Mouse (Mus musculus): ENCODE measurements at regions not wholly inside any gene's neighbourhood (a gene's known extent, or its start where the extent isn't known, plus 50 kb on each side); places are given as distances from the start of the nearest gene placed in this dataset.

DNA sequence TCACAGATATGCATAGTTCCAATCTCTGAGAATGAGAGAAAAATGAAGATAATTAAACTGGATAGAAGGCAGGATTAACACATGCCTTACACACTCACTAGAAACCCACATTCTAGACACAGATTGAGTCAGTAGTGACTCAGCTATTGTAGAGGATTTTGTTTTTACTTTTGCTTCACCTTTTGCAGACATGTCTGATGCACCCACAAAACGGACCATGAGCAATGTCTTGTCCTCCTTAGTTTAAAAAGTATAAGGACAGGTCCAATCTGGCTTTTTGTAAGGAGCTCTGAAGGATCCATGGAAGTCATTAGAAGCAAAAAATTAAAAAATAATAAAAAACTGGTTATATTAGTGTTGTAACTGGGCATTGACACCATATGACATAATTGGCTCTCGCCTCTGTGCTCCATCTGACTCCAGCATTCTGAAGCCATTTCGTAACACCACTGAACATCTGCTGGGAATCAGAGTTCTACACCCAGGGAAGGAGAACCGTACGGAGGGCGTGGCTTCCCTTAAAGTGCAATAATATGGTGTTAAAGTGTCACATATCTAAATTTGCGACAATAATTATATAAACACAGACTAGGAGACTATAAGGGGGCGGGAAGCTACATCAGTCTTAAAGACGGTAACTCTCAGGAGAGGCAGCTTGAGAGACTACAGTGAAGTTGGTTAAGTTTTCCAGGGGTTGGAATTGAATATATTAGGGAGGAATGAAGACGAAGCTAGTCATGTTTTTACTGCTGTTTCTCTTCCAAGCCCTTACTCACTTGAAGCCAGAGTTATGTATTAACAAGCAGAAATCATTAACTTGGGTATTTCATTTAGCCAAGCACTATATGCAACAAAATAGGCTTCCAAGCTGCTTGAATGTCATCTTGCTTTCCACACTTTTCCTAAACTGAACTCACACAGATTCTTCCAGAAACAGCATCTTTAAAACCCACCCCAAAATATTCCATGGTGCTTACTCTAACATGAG, 558.0 kb downstream of the Ebf1 start:
- no peak for DNase-seq (ENCODE audit: low read depth in 1 of 2, low spot score in 2 of 2)

DNA sequence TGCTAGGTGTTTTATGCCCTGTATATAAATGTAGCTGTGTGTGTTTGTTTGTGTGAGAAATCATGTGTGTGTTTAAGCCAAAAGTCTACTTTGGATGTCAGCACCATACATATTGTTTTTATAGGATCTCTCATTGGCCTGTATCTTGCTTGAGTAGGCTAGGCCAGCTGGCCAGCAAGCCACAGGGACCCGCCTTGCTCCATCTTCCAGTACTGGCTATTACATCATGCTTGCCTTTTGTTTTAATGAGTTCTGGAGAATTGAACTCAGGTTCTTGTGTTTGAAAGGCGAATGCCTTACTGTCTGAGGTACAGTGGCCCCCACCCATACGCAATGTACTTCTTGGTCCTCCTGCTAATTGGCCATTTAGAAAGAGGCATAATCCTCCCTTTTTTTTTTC, 559.9 kb downstream of the Ebf1 start:
- no peak for DNase-seq (ENCODE audit: low read depth in 1 of 2, low spot score in 2 of 2)

DNA sequence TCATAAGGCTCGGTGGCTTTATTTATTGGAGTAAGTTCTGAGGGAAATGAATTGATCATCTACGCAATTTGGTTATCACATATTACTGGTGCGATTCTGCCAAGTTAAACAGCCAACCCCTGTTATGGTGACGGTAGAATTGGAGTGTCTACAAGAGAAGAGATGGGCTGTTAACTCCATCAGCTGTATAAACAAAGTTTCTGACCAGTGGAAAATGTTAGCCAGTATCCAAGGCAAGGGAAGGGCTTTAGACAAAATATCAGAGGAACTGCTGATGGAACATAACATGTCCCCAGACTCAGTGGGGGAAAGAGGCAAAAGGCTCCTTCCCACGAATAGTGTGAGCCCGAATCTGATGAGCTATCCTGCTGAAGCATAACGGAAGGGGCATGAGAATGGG, 560.9 kb downstream of the Ebf1 start:
- DNase-seq (ENCODE audit: low read depth in 1 of 2, low spot score in 2 of 2), result no peak

DNA sequence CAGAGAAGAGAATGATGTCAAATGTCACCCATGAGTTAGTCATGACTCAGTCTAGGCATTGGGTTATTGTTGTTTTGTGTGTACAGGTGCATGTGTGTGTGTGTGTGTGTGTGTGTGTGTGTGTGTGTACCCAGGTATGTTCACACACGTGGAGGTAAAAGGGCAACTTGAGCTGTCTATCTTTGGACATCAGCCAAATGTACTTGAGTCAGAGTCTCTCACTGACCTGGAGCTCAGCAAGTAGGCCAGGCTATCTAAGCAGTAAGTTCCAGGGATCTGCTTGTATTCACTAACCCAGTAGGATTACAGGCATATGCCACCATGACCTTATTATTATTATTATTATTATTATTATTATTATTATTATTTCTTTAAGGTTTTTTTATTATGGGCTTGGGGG, 561.9 kb downstream of the Ebf1 start:
- DNase-seq (ENCODE audit: low read depth in 1 of 2, low spot score in 2 of 2), result no peak

DNA sequence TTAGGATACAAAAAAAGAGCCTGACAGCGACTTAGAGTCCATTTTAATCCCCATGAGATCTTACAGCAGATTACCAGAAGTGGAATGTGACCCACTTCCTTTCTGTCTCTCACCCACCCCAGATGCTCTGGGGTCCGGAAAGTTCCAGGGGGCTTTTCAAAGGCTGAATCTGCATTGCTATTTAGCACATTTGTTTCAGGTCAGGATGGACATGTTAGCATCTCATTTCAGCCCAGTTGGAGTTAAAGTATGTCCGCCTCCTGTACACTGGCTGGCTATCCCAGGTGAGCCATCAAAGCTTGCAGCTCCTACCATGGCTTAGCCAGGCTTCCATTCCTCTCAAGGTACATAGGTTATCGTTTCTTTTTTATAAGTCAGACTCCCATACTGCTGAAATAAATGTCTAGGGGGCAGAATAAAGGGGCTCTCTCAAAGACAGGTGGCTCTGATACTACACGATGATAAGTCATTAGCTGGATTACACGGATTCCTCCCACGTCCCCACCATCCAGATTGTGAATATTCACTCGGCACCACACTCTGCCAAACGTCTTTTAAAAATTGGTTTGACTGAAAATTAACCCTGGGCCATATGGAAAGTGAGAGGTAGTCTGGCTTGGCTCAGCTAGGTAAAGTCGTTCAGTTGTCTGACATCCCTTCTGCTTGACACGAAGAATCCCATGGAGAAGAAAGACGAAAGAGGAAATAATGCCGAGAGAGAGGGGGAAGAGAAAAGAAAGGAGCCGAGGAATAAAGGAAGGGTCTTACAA, 573.7 kb downstream of the Ebf1 start:
- no peak for DNase-seq (ENCODE audit: low read depth in 1 of 2, low spot score in 2 of 2)

DNA sequence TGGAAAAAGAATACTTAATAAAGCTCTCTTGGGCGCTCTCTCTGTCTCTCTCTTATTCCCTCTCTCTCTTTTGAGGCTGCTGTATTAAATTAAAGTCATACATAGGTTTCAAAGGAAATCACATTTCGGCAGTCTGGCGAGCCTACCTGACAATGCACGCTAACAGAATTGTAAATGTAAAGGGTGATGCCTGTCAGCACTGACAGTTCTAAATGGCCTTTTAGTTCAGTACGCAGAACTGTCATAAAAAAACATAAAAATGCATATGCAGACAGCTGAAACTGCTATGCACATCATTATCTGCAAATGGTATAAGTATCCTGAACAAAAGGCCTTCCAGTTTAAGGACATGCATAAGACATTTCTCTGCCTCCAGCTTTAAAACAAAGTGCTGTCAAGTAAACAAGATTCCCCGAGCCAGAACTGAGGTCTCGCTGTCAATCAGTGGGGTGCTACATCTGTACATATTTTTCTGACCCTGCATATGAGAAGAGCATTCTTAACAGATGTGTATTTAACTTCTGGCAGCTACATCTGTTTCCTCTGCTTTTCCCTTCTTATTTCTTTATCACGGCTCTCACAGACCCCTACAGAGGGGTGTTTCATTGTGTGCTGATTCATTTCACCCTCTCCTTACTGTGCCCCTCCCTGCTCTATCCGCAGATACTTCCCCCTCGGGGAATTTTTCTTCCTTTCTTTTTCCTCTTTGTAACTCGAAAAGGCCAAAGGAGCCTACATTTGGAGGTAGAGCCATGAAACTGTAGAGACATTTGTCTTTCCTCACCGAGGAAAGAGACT, 574.5 kb downstream of the Ebf1 start:
- no peak for DNase-seq (ENCODE audit: low read depth in 1 of 2, low spot score in 2 of 2)

DNA sequence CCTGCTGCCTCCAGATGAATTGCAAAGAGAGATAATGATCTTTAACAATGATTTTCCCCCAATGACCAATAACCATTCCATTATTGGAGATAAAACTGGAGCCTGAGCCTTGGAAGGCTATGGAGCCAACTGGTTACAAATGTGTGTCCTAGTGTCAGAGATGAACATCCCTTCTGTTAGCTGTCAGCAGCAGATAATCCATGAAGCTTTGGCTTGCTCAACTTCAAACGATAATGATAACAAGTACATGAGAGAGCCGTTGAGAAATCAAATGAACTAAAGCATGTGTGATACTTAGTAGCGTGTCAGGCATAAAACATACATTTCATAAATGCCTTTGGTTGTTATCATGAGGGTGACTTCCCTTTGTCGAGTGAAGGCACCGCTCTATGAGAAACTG, 576.2 kb downstream of the Ebf1 start:
- no peak for DNase-seq (ENCODE audit: low read depth in 1 of 2, low spot score in 2 of 2)

DNA sequence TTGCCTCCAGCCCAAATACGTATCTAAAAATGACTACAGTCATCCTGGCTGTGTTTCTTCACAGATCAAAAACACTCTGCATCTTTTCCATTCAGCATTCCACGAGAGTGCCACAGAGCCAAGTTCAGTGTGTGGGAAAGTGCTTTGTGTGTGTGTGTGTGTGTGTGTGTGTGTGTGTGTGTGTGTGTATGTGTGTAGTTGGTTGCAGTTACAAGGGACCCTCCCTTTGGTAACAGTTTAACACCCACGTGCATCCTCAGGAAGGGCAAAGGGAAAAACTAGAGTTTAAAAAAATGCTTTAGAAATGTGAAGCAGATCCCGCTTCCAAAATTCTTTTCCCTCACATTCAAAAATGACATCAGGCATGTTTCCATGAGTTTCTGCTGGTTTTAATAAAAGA, 582.4 kb downstream of the Ebf1 start:
- DNase-seq (ENCODE audit: low read depth in 1 of 2, low spot score in 2 of 2), result no peak

DNA sequence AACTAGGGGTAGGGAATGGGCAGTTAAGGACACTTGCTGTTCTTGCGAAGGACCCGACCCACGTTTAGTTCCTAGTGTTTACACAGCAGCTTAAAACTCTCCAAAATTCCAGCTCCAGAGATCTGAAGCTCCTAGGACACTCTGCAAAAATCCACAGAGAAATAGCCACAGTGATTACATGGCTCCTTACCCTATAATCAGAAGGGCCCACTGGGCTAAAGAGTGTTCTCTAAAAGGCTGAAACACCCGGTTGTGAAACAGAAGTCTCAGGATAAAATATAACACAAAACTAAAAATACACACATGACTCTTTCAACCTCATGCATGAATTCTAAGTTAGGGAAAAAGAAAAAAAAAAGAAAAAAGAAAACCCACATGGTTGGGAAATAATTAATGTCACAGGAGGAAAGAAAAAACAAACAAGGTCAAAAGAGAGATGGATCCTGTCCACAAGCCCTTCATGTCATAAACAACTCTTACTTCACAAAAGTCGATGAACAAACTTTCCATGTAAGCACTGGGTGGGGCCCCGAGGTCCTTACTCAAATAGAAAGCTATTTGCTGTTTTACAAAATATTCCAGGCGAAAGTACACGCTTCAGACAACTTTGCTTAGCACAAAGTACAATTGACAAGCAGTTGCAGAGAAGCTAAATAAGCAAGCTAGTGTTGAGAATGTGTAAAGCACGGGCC, 583.7 kb downstream of the Ebf1 start:
- DNase-seq (ENCODE audit: low read depth in 1 of 2, low spot score in 2 of 2), result no peak

DNA sequence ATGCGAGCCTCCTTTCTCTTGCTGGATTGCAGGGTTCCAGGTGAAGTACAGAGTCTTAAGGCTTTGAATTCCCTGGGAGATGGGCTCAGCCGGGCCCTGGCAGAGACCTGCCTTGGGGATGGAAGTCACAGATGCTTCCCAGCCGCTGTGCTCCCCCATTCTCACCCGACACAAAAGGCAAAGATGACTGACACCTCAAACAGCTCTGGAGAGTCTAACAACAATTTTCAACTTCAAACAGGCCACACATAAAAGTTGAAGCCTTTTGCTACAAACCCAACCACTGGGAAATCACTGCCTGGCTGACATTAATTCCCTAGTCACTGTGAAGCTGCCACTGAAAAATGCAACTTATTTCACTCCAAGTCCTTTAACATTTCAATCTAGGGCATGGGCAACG, 586.3 kb downstream of the Ebf1 start:
- no peak for DNase-seq (ENCODE audit: low read depth in 1 of 2, low spot score in 2 of 2)

DNA sequence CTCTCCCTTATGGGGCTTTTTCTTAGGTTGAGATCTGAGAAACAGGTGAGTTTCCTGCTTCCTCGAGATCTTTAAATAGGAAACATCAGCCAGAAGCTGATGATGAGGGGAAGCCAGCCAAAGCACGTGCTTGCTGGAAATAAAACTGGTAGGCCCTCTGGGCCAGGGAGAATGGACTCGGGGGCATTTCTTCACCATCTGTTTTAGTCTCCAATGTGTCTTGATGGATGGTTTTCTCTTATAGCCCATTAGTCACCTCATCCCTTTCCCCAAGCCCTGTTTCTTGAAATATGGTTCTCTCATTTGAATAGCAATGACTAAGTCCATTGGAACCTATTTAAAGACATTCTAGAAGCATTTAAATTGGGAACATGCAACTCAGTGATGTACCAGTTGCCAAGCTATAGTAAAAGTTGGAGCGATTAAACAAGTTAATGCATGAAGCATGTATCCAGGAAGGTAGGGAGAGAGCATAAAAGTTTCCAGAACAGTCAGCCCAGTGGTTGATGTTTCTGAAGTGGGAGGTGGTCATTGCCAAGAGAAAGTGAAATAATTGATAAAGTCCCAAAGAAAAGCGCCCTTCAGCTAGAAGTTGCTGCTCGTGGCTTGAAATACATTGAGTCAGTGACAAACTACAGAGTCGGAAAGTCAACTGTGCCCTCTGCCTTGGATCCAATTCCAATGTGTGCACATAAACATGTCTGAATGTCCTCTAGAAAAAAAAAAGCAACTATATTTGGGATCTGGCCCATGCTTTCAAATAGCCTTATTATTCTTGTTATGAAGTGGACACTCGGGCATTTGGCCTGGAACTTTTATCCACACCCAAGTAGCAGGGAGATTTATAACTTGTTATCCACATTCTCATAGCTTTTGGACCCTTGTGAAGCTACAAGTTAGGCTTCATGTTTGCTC, 589.8 kb downstream of the Ebf1 start:
- no peak for DNase-seq (ENCODE audit: low read depth in 1 of 2, low spot score in 2 of 2)

DNA sequence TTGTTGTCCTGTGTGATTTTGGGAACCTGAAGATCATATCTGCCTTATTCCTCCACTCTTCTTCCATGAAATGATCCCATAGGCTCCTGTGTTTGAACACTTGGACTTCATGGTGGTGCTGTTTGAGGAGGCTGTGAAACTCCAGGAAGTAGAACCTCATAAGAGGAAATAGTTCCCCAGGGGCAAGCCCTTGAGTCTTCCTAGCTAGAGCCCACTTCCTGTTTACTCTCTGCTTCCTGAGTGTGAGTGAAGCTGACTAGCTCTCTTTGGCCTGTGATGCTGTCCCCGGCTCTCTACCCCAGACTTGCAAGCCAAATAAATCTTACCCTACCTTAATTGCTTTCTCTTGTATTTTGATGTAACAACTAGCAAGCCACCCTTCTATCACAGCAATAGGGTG, 597.0 kb downstream of the Ebf1 start:
- no peak for DNase-seq (ENCODE audit: low read depth in 1 of 2, low spot score in 2 of 2)

DNA sequence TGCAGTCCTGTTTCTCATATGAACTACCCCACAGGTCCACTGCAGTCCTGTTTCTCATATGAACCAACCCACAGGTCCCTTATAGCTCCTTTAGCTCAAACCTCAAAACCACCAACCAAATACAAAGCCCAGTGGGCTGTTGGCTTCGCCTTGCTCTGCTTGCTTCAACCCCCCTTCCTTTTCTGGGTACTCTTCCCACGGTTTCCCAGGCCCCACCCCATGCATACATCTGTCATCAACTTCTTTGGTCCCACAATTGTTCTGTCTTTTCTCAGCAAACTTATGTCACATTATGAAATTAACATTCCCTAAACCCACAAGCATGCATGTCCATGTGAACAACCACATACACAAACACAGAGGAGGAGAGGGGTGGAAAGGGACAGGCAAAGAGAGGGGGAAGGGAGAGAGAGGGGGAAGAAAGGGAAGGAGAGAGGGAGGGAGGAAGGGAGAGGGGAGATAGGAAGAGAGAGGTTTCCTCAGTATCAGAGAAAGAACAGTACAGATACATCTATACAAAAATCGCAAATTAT, 599.9 kb downstream of the Ebf1 start:
- no peak for DNase-seq (ENCODE audit: low read depth in 1 of 2, low spot score in 2 of 2)

DNA sequence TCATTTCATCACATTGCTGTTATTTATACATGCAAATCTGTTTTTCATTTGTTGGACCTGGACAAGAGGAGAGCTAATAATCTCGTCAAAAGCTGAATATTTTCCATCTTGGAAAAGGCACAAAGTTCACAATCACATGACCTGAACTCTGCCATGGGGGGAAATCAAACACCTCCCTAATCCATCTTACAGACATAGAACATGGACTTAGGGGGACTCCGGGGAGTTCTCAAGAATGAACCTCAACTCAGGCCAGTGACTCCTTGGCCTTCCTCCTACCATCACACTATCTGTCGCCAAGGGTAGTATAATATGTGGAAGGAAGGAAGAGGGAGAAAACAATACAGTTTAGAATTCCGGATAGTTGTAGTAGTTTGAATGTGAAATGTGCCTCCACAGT, 602.1 kb downstream of the Ebf1 start:
- no peak for DNase-seq (ENCODE audit: low read depth in 1 of 2, low spot score in 2 of 2)

DNA sequence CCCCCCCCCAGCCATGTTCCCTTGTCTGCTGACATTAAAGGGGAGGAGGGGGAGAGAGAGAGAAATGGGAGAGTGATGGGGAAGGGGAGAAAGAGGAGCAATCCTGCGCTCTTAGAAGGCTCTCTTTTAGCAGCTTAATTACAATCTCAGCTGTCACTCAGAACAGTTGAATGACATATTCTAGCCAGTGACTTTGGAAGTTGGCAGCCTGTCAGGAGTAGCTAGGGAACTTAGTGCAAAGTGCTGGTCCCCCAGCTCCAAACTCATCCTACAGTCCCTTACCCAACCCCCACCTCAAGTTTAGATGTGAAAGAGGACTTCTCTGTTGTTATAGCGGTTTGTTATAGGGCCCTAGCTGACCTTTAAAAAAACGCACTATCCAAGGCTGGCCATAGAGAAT, 604.9 kb downstream of the Ebf1 start:
- DNase-seq (ENCODE audit: low read depth in 1 of 2, low spot score in 2 of 2), result no peak

DNA sequence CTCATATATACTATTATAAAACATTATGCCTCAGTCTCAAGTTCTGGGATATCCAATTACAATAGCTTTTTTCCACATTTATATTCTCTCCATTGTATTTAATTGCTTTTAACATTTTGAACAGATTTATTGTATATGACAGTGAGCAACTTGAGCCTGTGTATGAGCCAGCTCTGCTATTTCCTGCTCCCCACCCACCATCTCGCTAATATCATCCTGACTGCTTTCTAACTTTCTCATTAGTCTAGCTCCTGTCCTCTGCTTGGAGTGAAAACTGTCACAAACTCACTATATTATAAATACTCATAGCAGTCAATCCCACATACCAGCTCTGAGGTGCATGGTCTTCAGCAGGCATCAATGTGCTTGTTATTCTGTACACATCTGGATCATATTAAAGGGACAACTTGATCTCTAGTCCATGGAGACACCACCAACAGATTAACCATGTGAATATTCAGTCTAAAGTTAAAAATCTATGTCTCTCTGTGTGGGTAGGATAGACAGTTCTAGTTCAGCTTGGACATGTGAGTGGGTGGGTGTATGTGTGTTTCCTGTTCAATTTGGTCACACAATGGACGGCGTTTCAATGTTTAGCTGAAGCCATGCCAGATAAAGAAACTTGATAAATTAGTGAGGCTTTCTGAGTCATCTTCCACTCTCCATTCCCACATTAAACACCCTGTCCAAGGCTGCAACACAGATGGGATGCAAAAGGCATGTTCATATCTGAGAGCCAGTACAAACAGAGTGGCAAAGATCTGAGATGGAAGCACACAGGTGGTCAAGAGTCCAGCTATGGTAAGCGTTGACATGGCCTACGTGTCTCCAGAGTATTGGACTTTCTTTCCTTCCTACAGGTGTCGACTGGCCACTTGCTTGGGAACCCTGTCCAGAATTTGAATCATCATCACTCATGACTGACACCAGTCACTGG, 616.1 kb upstream of the Clint1 start:
- DNase-seq (ENCODE audit: low read depth in 1 of 2, low spot score in 2 of 2), result no peak

DNA sequence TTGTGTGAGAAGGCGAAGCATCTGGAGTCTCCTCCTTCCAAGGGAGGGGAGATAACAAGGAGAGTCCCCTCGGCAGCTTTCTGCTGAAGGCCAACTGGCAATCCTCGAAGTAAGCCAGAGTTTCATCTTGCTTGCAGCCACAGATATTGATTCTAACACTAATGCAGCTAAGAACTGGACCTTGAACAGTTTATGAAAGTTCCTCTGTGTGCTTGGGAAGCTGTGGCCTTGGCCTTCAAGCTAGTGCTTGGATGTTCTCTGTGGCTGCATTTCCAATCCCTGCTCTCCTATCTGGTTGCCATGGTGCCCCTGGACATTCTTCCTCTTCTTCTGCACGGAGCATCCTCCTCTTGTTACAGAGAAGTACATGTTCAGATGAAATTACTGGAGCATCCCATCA, 614.8 kb upstream of the Clint1 start:
- no peak for DNase-seq (ENCODE audit: low read depth in 1 of 2, low spot score in 2 of 2)

DNA sequence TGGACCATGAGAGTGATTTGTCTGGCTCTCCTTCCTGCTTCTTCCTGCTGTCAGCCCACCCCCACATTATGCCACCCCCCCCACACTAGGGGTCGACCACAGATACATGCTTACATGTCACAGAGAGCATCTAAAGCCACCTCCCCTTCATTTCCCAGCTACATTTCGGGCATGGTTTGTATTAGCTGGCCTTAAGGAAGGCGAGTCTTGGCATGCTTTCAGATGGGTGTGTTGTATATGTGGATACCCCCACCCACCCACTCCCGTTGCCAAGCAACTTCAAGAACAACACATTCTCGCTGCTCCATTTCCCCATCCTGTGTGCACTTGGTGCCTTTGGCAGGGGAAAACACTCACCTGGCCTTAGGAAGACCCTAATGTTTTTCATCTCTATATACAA, 612.8 kb upstream of the Clint1 start:
- no peak for DNase-seq (ENCODE audit: low read depth in 1 of 2, low spot score in 2 of 2)

DNA sequence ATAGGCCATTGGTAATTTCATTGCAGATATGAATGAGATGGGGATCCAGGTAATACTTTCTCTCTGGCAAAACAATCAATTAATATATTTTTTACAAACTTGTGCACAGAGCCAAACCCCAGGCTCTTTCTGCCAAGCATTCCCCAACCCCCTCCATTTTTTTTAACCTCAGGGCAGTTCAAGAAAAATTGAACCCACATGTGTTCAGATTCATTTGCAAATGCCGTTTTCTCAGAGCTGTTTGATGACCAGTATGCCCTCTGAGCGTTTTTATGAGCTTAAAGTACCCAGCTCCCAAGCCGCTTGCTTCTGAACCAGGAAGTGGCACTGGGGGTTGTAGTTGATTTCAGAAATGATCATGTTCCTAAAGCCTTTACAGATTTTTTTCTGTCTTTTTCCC, 611.4 kb upstream of the Clint1 start:
- DNase-seq (ENCODE audit: low read depth in 1 of 2, low spot score in 2 of 2), result no peak
